Mouse (Mus musculus) stomach, postnatal 0 days (tissue): ENCODE results near the gene Phf3. TPM values are rescaled to one million over a fixed set of nuclear protein-coding genes. Genes with fewer than 3 reads are reported as not detected.
A peak's percentile ranks its signal among the peaks of the same experiment; 100 is the strongest.

Experiments used
- ATAC-seq: fragments of 200-750 bp; cut with Nextera tagmentation; 2 replicates; pipeline ENCODE4 v1.8.0; 2017; ENCODE audit not compliant: low FRiP score, low TSS enrichment
- DNase-seq: peaks from one replicate; pipeline ENCODE4 v3.0.0-alpha.2; 2016; ENCODE audit warnings: low spot score
- H3K27ac ChIP-seq: fragments of 300-500 bp; sonication (generic); replicated peaks from 2 replicates; pipeline ENCODE4 v1.5.1; 2014; ENCODE audit warnings: mild to moderate bottlenecking, control low read depth
- H3K27me3 ChIP-seq: fragments of 300-500 bp; sonication (generic); 2 replicates; pipeline ENCODE4 v1.6.1; 2014; ENCODE audit warnings: low read length; ENCODE audit not compliant: control insufficient read depth, insufficient read depth
- H3K36me3 ChIP-seq: fragments of 300-500 bp; sonication (generic); 2 replicates; pipeline ENCODE4 v1.6.1; 2014; ENCODE audit warnings: low read length, mixed read lengths; ENCODE audit not compliant: control insufficient read depth, insufficient read depth
- H3K4me1 ChIP-seq: fragments of 300-500 bp; sonication (generic); replicated peaks from 2 replicates; pipeline ENCODE4 v1.6.1; 2014; ENCODE audit warnings: antibody characterized with exemption; ENCODE audit not compliant: control insufficient read depth, insufficient read depth
- H3K4me2 ChIP-seq: fragments of 300-500 bp; sonication (generic); replicated peaks from 2 replicates; pipeline ENCODE4 v1.6.1; 2014; ENCODE audit warnings: low read depth, mild to moderate bottlenecking, control low read depth, moderate library complexity
- H3K4me3 ChIP-seq: fragments of 300-500 bp; sonication (generic); 2 replicates; pipeline ENCODE4 v1.5.1; 2014; ENCODE audit warnings: low read depth, low read length, control low read depth
- H3K9ac ChIP-seq: fragments of 300-500 bp; sonication (generic); 2 replicates; pipeline ENCODE4 v1.6.1; 2014; ENCODE audit warnings: mild to moderate bottlenecking, low read length, control low read depth, mixed read lengths
- H3K9me3 ChIP-seq: fragments of 300-500 bp; sonication (generic); 2 replicates; pipeline ENCODE4 v1.6.1; 2016; ENCODE audit warnings: low read length; ENCODE audit not compliant: control insufficient read depth
- CTCF ChIP-seq: IDR thresholded peaks from 2 replicates; pipeline ENCODE4 v1.5.1; 2016; ENCODE audit warnings: antibody characterized with exemption, low read depth, mild to moderate bottlenecking, moderate library complexity
- EP300 ChIP-seq: optimal IDR thresholded peaks from 2 replicates; pipeline ENCODE3; 2016; ENCODE audit warnings: antibody characterized with exemption
- WGBS: fragments of 180-500 bp; shearing (Covaris S2); extraction: QIAGEN DNeasy Blood & Tissue Kit; methylation state at CpG from one replicate; pipeline ENCODE4 v1.1.7; 2014; 5-methylcytosine and 5-hydroxymethylcytosine counted together
- polyA plus RNA-seq: library from polyadenylated mRNA; unstranded; fragments of >200 nt; fragmentation: Nextera tagmentation; extraction: Ambion mirVana; gene quantifications from 2 replicates; pipeline ENCODE4 v1.2.1, GENCODE M21; 2015

Gene Phf3
- 12.8 and 15.0 TPM in 2 replicates for polyA plus RNA-seq

GRCm38 (mm10) chr1:30873541-30874260 lies at the start of gene Phf3:
TSS of gene Phf3 (minus strand) at chr1:30873921.
- Histone ChIP-seq H3K9ac (peak within 1 kb of the TSS; percentile 95), H3K9me3 (no peaks in the 10 kb centered on the region), H3K4me2 (peak within 1 kb of the TSS; percentile 58), H3K36me3 (no peaks in the 10 kb centered on the region), H3K27ac (peak within 1 kb of the TSS; percentile 98), H3K4me1 (no peaks in the 10 kb centered on the region), H3K4me3 (peak within 1 kb of the TSS; percentile 90), H3K27me3 (no peaks in the 10 kb centered on the region)
- peak; percentile 89 for DNase-seq
- no peak for TF ChIP-seq EP300
- no peak for TF ChIP-seq CTCF
- WGBS: under 1% methylated on average over 74 of the region's 85 CpGs
- peak; percentile 96 for ATAC-seq

DNA sequence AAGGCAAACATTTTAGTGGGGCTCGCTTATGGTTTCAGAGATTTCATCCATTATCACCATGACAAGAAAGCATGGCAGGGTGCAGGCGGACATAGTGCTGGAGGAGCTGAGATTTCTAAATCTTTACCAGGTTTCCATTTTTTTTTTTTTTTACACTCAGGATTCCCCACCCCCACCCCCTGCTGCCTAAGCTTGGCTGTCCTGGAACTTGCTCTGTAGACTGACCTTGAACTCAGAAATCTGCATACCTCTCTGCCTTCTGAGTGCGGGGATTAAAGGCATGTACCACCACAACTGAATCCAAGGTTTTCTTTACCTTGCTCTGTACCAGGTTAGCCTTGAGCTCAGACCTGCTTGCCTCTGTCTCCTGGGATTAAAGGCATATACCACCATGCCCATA lies 48.5 kb upstream of the Phf3 start:
- WGBS: 90% methylated on average over 3 of the region's 3 CpGs

GRCm38 (mm10) chr1:30921252-30921651 lies 47.5 kb upstream of the Phf3 start:
- Histone ChIP-seq H3K9ac (no peak overlapping the region), H3K27me3 (no peaks in the 10 kb centered on the region), H3K4me1 (no peaks in the 10 kb centered on the region), H3K9me3 (peaks cover 12% of the 10 kb centered on the region), H3K4me2 (no peak overlapping the region), H3K36me3 (no peaks in the 10 kb centered on the region), H3K27ac (no peak overlapping the region), H3K4me3 (no peak overlapping the region)
- ATAC-seq (no peak), DNase-seq (no peak)
- no peak for TF ChIP-seq EP300
- TF ChIP-seq CTCF: no peak

More for the DNA sequence above, 48.5 kb upstream of the Phf3 start:
- ATAC-seq (no peak), DNase-seq (no peak)
- peaks cover 12% of the 10 kb centered on the region for H3K9me3 ChIP-seq
- H3K4me3 ChIP-seq: no peak overlapping the region
- no peaks in the 10 kb centered on the region for H3K4me1 ChIP-seq
- no peak overlapping the region for H3K27ac ChIP-seq
- TF ChIP-seq CTCF (no peak), EP300 (no peak)
- no peaks in the 10 kb centered on the region for H3K36me3 ChIP-seq
- no peak overlapping the region for H3K9ac ChIP-seq
- no peak overlapping the region for H3K4me2 ChIP-seq
- no peaks in the 10 kb centered on the region for H3K27me3 ChIP-seq

DNA sequence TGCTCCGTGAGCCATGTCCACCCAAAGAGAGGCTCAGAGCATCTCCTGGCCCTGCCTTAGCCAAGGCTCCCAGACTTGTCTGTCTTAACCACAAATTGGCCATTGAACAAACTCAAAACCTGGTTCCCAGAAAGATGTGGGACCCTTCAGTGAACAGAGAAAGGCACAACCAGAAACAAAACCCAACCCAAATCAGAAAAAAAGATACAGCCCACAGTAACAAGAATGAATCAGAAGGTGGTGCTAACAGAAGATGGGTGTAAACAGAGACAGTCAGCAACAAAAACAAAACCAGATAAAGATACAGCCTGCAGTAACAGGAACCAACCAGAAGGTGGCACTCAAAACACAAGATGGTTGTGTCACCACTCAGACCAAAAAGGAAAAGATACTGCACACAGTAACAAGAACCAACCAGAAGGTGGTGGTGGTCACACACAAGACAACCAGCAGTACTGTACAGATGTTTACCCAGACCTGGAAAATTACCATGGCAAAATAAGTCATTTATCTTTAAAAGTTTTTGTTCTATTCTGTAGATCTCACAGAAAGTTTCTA lies 47.0 kb upstream of the Phf3 start:
- no peak overlapping the region for H3K9ac ChIP-seq
- peak; percentile 54; the same call in 1 of the 2 replicates for ATAC-seq
- no peak overlapping the region for H3K27ac ChIP-seq
- no peak overlapping the region for H3K4me2 ChIP-seq
- WGBS: 89% methylated on average over 1 of the region's 1 CpGs
- peaks cover 12% of the 10 kb centered on the region for H3K9me3 ChIP-seq
- no peaks in the 10 kb centered on the region for H3K27me3 ChIP-seq
- no peak for DNase-seq
- no peak overlapping the region for H3K4me3 ChIP-seq
- TF ChIP-seq CTCF (peak; percentile 77), EP300 (no peak)
- no peaks in the 10 kb centered on the region for H3K36me3 ChIP-seq
- no peaks in the 10 kb centered on the region for H3K4me1 ChIP-seq

DNA sequence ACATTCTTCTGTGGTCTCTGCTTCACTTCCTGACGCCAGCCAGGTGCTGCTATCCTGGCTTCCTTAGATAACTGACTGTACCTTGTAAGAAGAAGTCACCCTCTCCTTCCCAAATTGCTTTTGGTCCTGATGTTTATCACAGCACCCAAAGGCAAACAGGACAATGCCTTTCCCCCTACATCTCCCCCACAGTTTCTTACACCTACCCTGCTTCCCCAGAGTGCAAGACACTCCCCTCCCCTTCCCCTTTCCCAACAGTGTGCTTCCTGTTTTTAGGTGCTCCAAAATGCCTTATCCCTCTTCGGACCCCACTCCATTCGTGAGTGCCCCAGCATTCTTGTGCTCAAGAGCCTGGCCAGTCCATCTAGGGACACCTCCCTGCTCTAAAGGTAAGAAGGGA lies 36.5 kb upstream of the Phf3 start:
- Histone ChIP-seq H3K4me2 (no peak overlapping the region), H3K4me1 (no peaks in the 10 kb centered on the region), H3K36me3 (no peaks in the 10 kb centered on the region), H3K4me3 (no peak overlapping the region), H3K9me3 (no peaks in the 10 kb centered on the region), H3K9ac (no peak overlapping the region), H3K27ac (no peak overlapping the region), H3K27me3 (no peaks in the 10 kb centered on the region)
- 61% methylated on average over 3 of the region's 3 CpGs for WGBS
- TF ChIP-seq CTCF (no peak), EP300 (no peak)
- ATAC-seq: no peak
- no peak for DNase-seq

GRCm38 (mm10) chr1:30908797-30909196 lies 35.1 kb upstream of the Phf3 start:
- no peaks in the 10 kb centered on the region for H3K27me3 ChIP-seq
- TF ChIP-seq CTCF: no peak
- WGBS: 41% methylated on average over 4 of the region's 4 CpGs
- no peak overlapping the region for H3K4me3 ChIP-seq
- H3K4me2 ChIP-seq: no peak overlapping the region
- no peak overlapping the region for H3K9ac ChIP-seq
- no peaks in the 10 kb centered on the region for H3K4me1 ChIP-seq
- no peaks in the 10 kb centered on the region for H3K9me3 ChIP-seq
- H3K27ac ChIP-seq: no peak overlapping the region
- no peaks in the 10 kb centered on the region for H3K36me3 ChIP-seq
- DNase-seq (no peak), ATAC-seq (no peak)
